Mouse (Mus musculus) small intestine, adult 2 months (tissue): Measurements from ENCODE around the gene Spast. TPM values are rescaled to one million over a fixed set of nuclear protein-coding genes. Genes with fewer than 3 reads are reported as not detected.

Source experiments
- H3K27ac ChIP-seq: fragments of 200-500 bp; 2 replicates; pipeline ENCODE4 v1.5.1; 2012; ENCODE audit warnings: low read depth, low read length, control low read depth, inconsistent platforms; ENCODE audit not compliant: insufficient read depth
- H3K27me3 ChIP-seq: fragments of 200-500 bp; 2 replicates; pipeline ENCODE4 v1.6.1; 2012; ENCODE audit warnings: mild to moderate bottlenecking, moderate library complexity, low read length, inconsistent platforms; ENCODE audit not compliant: control insufficient read depth, insufficient read depth
- H3K36me3 ChIP-seq: fragments of 200-500 bp; 2 replicates; pipeline ENCODE4 v1.6.1; 2012; ENCODE audit warnings: mild to moderate bottlenecking, low read length, control low read depth, inconsistent platforms; ENCODE audit not compliant: control insufficient read depth, insufficient read depth
- H3K4me1 ChIP-seq: fragments of 200-500 bp; 2 replicates; pipeline ENCODE4 v1.6.1; 2012; ENCODE audit warnings: low read length, inconsistent platforms, mixed read lengths; ENCODE audit not compliant: control insufficient read depth, insufficient read depth, insufficient read length
- H3K4me3 ChIP-seq: fragments of 200-500 bp; 2 replicates; pipeline ENCODE4 v1.5.1; 2012; ENCODE audit warnings: low read depth, mild to moderate bottlenecking, control low read depth, inconsistent platforms, low read length, moderate library complexity
- CTCF ChIP-seq: fragments of 200-500 bp; IDR thresholded peaks from 2 replicates; pipeline ENCODE4 v1.5.1; 2012; ENCODE audit warnings: low read depth, mild to moderate bottlenecking, control low read depth, inconsistent platforms, low read length, moderate library complexity, mixed read lengths; ENCODE audit not compliant: insufficient replicate concordance, insufficient read length; ENCODE audit errors: extremely low read depth
- POLR2A ChIP-seq: fragments of 200-500 bp; IDR thresholded peaks from 2 replicates; pipeline ENCODE4 v1.6.1; 2012; ENCODE audit warnings: low read depth, mild to moderate bottlenecking, control low read depth, inconsistent platforms, low read length, moderate library complexity
- WGBS: fragments of 180-500 bp; shearing (Covaris S2); methylation state at CpG from one replicate; pipeline ENCODE4 v1.1.7; 2018; 5-methylcytosine and 5-hydroxymethylcytosine counted together
- polyA plus RNA-seq: library from polyadenylated mRNA; depleted of rRNA; stranded (reverse); fragments of >200 nt; gene quantifications from 2 replicates; pipeline ENCODE4 v1.2.3, GENCODE M21; 2012

Gene Spast
- polyA plus RNA-seq, 1 experiment, result 7.0 TPM

GRCm38 (mm10) chr17:74394855-74395254, 56.1 kb downstream of the Spast start:
- peak overlapping the region; percentile 74 for H3K4me3 ChIP-seq
- WGBS, result 4% methylated on average over 16 of the region's 16 CpGs
- no peaks in the 10 kb centered on the region for H3K27me3 ChIP-seq
- peak overlapping the region; percentile 93 for H3K27ac ChIP-seq
- H3K4me1 ChIP-seq, result no peaks in the 10 kb centered on the region
- H3K36me3 ChIP-seq, result no peaks in the 10 kb centered on the region
- no peak for TF ChIP-seq CTCF
- no peak for TF ChIP-seq POLR2A

- no peaks in the 10 kb centered on the region for H3K27me3 ChIP-seq
- under 1% methylated on average over 41 of the region's 41 CpGs for WGBS
- peak within 1 kb of the TSS; percentile 74 for H3K4me3 ChIP-seq
- TF ChIP-seq POLR2A (peak; percentile 98), CTCF (no peak)
- H3K4me1 ChIP-seq, result no peaks in the 10 kb centered on the region
- peak within 1 kb of the TSS; percentile 94 for H3K27ac ChIP-seq
- H3K36me3 ChIP-seq, result no peaks in the 10 kb centered on the region
Observed at GRCm38 (mm10) chr17:74395383-74396065, 56.7 kb downstream of the Spast start, which contains the start of gene Slc30a6. Gene Slc30a6, plus strand, starts transcription at chr17:74395608.

- TF ChIP-seq POLR2A (no peak), CTCF (no peak)
- Histone ChIP-seq H3K27me3 (no peaks in the 10 kb centered on the region), H3K4me1 (peaks cover under 1% of the 10 kb centered on the region; the same call in 1 of the 2 replicates), H3K4me3 (no peak overlapping the region), H3K27ac (0 out of 2 replicates have a peak overlapping the region, but pooled peaks have one; percentile 31), H3K36me3 (peaks cover under 1% of the 10 kb centered on the region; the same call in 1 of the 2 replicates)
- 38% methylated on average over 4 of the region's 4 CpGs for WGBS
Observed at GRCm38 (mm10) chr17:74396766-74397165, 58.0 kb downstream of the Spast start.

GRCm38 (mm10) chr17:74397173-74397572, 58.4 kb downstream of the Spast start:
- Histone ChIP-seq H3K4me1 (peaks cover 4% of the 10 kb centered on the region), H3K27me3 (no peaks in the 10 kb centered on the region), H3K36me3 (peaks cover 3% of the 10 kb centered on the region; the same call in 1 of the 2 replicates), H3K4me3 (no peak overlapping the region), H3K27ac (0 out of 2 replicates have a peak overlapping the region, but pooled peaks have one; percentile 31)
- no peak for TF ChIP-seq CTCF
- no peak for TF ChIP-seq POLR2A
- WGBS, result 51% methylated on average over 2 of the region's 2 CpGs

GRCm38 (mm10) chr17:74402486-74403222, 63.9 kb downstream of the Spast start:
- H3K36me3 ChIP-seq, result peaks cover 33% of the 10 kb centered on the region
- no peaks in the 10 kb centered on the region for H3K27me3 ChIP-seq
- H3K4me1 ChIP-seq, result peaks cover 14% of the 10 kb centered on the region
- TF ChIP-seq CTCF, result no peak
- peak; percentile 18; the same call in 1 of the 2 replicates for TF ChIP-seq POLR2A
- peak overlapping the region; percentile 93 for H3K27ac ChIP-seq
- H3K4me3 ChIP-seq, result no peak overlapping the region
- WGBS, result 78% methylated on average over 12 of the region's 12 CpGs

GRCm38 (mm10) chr17:74406487-74406886, 67.7 kb downstream of the Spast start:
- no peak for TF ChIP-seq CTCF
- TF ChIP-seq POLR2A, result no peak
- 74% methylated on average over 8 of the region's 8 CpGs for WGBS
- Histone ChIP-seq H3K36me3 (peaks cover 50% of the 10 kb centered on the region), H3K27ac (peak overlapping the region; percentile 73; the same call in 1 of the 2 replicates), H3K27me3 (no peaks in the 10 kb centered on the region), H3K4me1 (peaks cover 14% of the 10 kb centered on the region), H3K4me3 (no peak overlapping the region)

GRCm38 (mm10) chr17:74409722-74410121, 70.9 kb downstream of the Spast start:
- H3K27me3 ChIP-seq, result no peaks in the 10 kb centered on the region
- 67% methylated on average over 4 of the region's 4 CpGs for WGBS
- no peak for TF ChIP-seq POLR2A
- no peak for TF ChIP-seq CTCF
- no peak overlapping the region for H3K4me3 ChIP-seq
- peaks cover 51% of the 10 kb centered on the region for H3K36me3 ChIP-seq
- H3K27ac ChIP-seq, result no peak overlapping the region
- H3K4me1 ChIP-seq, result 0 out of 2 replicates have a peak, but pooled peaks cover 2% of the 10 kb centered on the region
